Mouse (Mus musculus): ENCODE results near the gene Ythdf2. TPM values are rescaled to one million over a fixed set of nuclear protein-coding genes. Genes with fewer than 3 reads are reported as not detected.

Gene Ythdf2
- polyA plus RNA-seq, 1 experiment from 2014 or later = 52.6 TPM

DNA sequence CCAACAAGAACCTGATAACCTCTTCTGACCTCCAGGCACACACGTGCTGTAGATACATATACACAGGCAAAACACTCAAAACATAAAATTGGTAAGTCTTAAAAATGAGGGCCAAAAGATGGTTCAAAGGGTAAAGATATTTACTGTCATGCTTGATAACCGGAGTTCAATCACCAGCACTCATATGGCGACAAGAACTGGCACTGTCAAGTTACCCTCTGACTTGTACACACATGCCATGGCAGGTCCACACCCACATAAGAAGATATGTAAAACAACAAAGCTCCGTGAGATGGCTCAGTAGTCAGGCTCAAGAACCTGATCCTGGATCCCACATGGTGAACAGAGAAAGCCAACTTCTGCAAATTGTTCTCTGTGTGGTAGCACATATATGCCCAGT is 4.8 kb downstream of the Ythdf2 start:
- H3K4me3 ChIP-seq (ENCODE audit: low read depth, low read length) = no peak overlapping the region
- H3K9ac ChIP-seq (ENCODE audit: low read length) = no peak overlapping the region
- no peak overlapping the region for H3K4me2 ChIP-seq (replicated peaks; ENCODE audit: low read depth)
- H3K36me3 ChIP-seq (ENCODE audit: control insufficient read depth, insufficient read depth, low read length) = peaks cover 7% of the 10 kb centered on the region; the same call in 1 of the 2 replicates
- H3K4me1 ChIP-seq (replicated peaks; ENCODE audit: control insufficient read depth, insufficient read depth) = peaks cover 4% of the 10 kb centered on the region; the same call in 1 of the 2 replicates
- DNase-seq (ENCODE audit: low spot score) = no peak
- 66% methylated on average over 4 of the region's 4 CpGs for WGBS
- TF ChIP-seq CTCF (IDR thresholded peaks at IDR 0.05; ENCODE audit: low read depth) (no peak), EP300 (optimal IDR thresholded peaks at IDR 0.05) (no peak)
- no peak for ATAC-seq (ENCODE audit: low FRiP score, low TSS enrichment)
- no peaks in the 10 kb centered on the region for H3K27me3 ChIP-seq (ENCODE audit: control insufficient read depth, insufficient read depth, low read length)
- H3K27ac ChIP-seq (replicated peaks) = no peak overlapping the region
- no peaks in the 10 kb centered on the region for H3K9me3 ChIP-seq (ENCODE audit: control insufficient read depth, low read length)

DNA sequence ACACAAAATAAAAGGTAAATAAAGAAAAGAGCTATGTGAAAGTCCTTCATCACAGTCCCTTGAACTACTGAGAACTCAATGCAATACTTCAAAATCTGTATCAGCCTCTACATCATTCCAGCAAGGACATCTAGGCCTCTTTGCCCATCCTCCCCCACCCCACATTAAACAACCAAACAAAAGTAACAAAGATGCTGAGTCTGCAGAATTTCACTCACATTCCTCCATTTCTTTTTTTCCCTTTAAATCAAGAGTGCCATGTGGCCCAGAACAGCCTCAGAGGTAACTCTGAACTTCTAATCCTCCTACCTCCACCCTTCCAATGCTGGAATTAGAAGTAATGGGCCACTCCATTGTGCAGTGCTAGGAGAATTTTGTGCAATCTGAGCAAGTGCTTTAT is 13.3 kb downstream of the Ythdf2 start:
- no peaks in the 10 kb centered on the region for H3K9me3 ChIP-seq (ENCODE audit: control insufficient read depth, low read length)
- TF ChIP-seq EP300 (optimal IDR thresholded peaks at IDR 0.05) = no peak
- TF ChIP-seq CTCF (IDR thresholded peaks at IDR 0.05; ENCODE audit: low read depth) = no peak

DNA sequence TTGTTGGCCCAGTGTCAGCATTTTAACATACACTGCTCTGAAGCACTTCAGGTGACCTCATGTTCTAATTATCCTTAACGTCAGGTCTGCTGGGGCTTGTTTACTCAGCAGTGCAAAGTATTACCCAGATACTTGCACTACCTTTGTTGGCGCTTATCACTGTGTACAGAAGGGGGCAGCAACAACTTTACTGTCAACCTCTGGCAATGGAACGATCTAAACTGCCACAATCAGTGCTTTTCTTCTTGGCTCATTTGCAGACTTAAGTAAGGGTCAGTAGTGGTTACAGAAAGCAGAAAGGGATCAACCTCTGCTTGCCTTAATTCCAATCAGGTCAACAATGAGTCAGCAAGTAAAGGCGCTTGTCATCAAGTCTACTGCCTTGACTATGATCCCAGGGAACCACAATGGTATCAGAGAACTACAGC is 13.8 kb downstream of the Ythdf2 start:
- TF ChIP-seq CTCF (IDR thresholded peaks at IDR 0.05; ENCODE audit: low read depth) (peak; percentile 70), EP300 (optimal IDR thresholded peaks at IDR 0.05) (no peak)
- H3K9me3 ChIP-seq (ENCODE audit: control insufficient read depth, low read length) = no peaks in the 10 kb centered on the region
- H3K36me3 ChIP-seq (ENCODE audit: control insufficient read depth, insufficient read depth, low read length) = peaks cover 2% of the 10 kb centered on the region; the same call in 1 of the 2 replicates
- 31% methylated on average over 4 of the region's 4 CpGs for WGBS
- H3K27ac ChIP-seq (replicated peaks) = no peak overlapping the region
- peak; percentile 94 for ATAC-seq (ENCODE audit: low FRiP score, low TSS enrichment)
- H3K4me1 ChIP-seq (replicated peaks; ENCODE audit: control insufficient read depth, insufficient read depth) = peaks cover 2% of the 10 kb centered on the region; the same call in 1 of the 2 replicates
- no peak overlapping the region for H3K4me2 ChIP-seq (replicated peaks; ENCODE audit: low read depth)
- peak; percentile 64 for DNase-seq (ENCODE audit: low spot score)
- no peak overlapping the region for H3K4me3 ChIP-seq (ENCODE audit: low read depth, low read length)
- no peak overlapping the region for H3K9ac ChIP-seq (ENCODE audit: low read length)
- no peaks in the 10 kb centered on the region for H3K27me3 ChIP-seq (ENCODE audit: control insufficient read depth, insufficient read depth, low read length)

More for the DNA sequence above, 13.3 kb downstream of the Ythdf2 start:
- Histone ChIP-seq H3K36me3 (ENCODE audit: control insufficient read depth, insufficient read depth, low read length) (peaks cover 2% of the 10 kb centered on the region; the same call in 1 of the 2 replicates), H3K27me3 (ENCODE audit: control insufficient read depth, insufficient read depth, low read length) (no peaks in the 10 kb centered on the region), H3K4me2 (replicated peaks; ENCODE audit: low read depth) (no peak overlapping the region), H3K4me1 (replicated peaks; ENCODE audit: control insufficient read depth, insufficient read depth) (peaks cover 2% of the 10 kb centered on the region; the same call in 1 of the 2 replicates), H3K4me3 (ENCODE audit: low read depth, low read length) (no peak overlapping the region), H3K27ac (replicated peaks) (no peak overlapping the region), H3K9ac (ENCODE audit: low read length) (no peak overlapping the region)
- ATAC-seq (ENCODE audit: low FRiP score, low TSS enrichment) (no peak), DNase-seq (ENCODE audit: low spot score) (no peak)

DNA sequence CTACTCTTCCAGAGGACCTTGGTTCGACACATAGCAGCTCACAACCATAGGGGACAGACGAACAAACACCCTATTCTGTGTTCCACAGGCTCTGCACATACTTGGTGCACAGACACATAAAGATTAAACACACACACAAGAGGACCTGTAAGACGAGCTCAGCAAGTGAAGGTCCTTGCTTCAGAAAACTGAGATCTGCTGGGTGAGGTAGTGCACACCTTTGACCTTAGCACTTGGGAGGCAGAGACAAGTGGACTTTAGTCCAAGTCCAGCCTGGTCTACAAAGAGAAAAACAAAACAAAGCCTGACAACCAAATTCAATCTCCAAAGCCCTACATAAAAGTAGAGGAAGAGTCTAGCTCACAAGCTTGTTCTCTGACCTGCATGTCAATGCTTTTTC is 17.1 kb downstream of the Ythdf2 start:
- ATAC-seq (ENCODE audit: low FRiP score, low TSS enrichment) (no peak), DNase-seq (ENCODE audit: low spot score) (no peak)
- Histone ChIP-seq H3K27me3 (ENCODE audit: control insufficient read depth, insufficient read depth, low read length) (no peaks in the 10 kb centered on the region), H3K4me3 (ENCODE audit: low read depth, low read length) (no peak overlapping the region), H3K36me3 (ENCODE audit: control insufficient read depth, insufficient read depth, low read length) (no peaks in the 10 kb centered on the region), H3K9me3 (ENCODE audit: control insufficient read depth, low read length) (no peaks in the 10 kb centered on the region), H3K4me1 (replicated peaks; ENCODE audit: control insufficient read depth, insufficient read depth) (peaks cover 2% of the 10 kb centered on the region; the same call in 1 of the 2 replicates), H3K9ac (ENCODE audit: low read length) (no peak overlapping the region), H3K27ac (replicated peaks) (no peak overlapping the region), H3K4me2 (replicated peaks; ENCODE audit: low read depth) (no peak overlapping the region)
- TF ChIP-seq EP300 (optimal IDR thresholded peaks at IDR 0.05) (no peak), CTCF (IDR thresholded peaks at IDR 0.05; ENCODE audit: low read depth) (no peak)
- WGBS = 68% methylated on average over 3 of the region's 3 CpGs

DNA sequence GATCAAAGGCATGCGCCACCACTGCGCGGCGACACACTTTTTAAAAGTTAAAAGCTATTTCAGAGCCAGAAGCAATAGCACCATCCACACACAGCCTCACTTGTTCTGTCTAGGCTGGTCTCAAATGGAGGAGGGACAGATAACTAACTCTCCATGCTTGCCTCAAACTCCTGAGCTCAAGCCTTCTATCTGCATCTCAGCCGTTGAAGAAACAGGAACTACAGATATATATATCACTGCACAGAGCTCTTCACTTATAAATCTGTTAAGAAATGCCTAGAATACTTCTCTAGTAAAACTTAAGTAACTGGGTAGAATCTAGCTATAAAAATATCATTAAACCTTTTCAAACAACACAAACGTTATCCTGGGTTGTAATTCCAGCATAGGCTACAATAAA is 17.7 kb downstream of the Ythdf2 start:
- Histone ChIP-seq H3K4me1 (replicated peaks; ENCODE audit: control insufficient read depth, insufficient read depth) (peaks cover 2% of the 10 kb centered on the region; the same call in 1 of the 2 replicates), H3K9ac (ENCODE audit: low read length) (no peak overlapping the region), H3K4me2 (replicated peaks; ENCODE audit: low read depth) (no peak overlapping the region), H3K9me3 (ENCODE audit: control insufficient read depth, low read length) (no peaks in the 10 kb centered on the region), H3K27ac (replicated peaks) (no peak overlapping the region), H3K36me3 (ENCODE audit: control insufficient read depth, insufficient read depth, low read length) (no peaks in the 10 kb centered on the region), H3K4me3 (ENCODE audit: low read depth, low read length) (no peak overlapping the region), H3K27me3 (ENCODE audit: control insufficient read depth, insufficient read depth, low read length) (no peaks in the 10 kb centered on the region)
- 91% methylated on average over 6 of the region's 6 CpGs for WGBS
- DNase-seq (ENCODE audit: low spot score) = no peak
- ATAC-seq (ENCODE audit: low FRiP score, low TSS enrichment) = no peak
- no peak for TF ChIP-seq CTCF (IDR thresholded peaks at IDR 0.05; ENCODE audit: low read depth)
- no peak for TF ChIP-seq EP300 (optimal IDR thresholded peaks at IDR 0.05)

DNA sequence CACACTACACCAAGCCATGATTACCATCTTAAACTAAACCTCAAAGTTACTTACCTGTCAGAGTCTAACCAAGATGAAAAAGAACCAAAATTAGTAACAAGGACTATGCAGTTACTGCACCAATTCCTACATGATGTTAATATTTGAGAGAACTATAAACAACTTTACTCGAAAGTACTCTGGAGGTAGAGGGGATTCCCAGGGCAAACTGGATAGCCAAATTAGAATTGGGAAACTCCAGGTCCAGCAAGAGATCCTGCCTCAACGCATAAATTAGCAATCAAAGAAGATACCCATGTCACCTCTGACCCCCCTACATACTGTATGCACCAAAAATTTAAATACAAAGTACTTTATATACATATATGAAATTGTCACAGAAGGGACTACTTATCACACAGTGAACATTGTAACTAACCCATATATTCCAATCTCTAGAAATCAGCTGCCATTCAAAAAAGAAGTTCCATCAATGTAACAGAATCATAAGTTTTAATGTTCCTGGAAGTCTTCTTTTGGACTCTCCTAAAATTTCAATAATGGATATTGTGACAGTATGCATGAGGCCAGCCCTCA is 24.2 kb downstream of the Ythdf2 start:
- no peaks in the 10 kb centered on the region for H3K27me3 ChIP-seq (ENCODE audit: control insufficient read depth, insufficient read depth, low read length)
- 82% methylated on average over 2 of the region's 2 CpGs for WGBS
- ATAC-seq (ENCODE audit: low FRiP score, low TSS enrichment) = no peak
- H3K4me3 ChIP-seq (ENCODE audit: low read depth, low read length) = no peak overlapping the region
- DNase-seq (ENCODE audit: low spot score) = no peak
- no peaks in the 10 kb centered on the region for H3K9me3 ChIP-seq (ENCODE audit: control insufficient read depth, low read length)
- no peak overlapping the region for H3K27ac ChIP-seq (replicated peaks)
- H3K9ac ChIP-seq (ENCODE audit: low read length) = no peak overlapping the region
- H3K36me3 ChIP-seq (ENCODE audit: control insufficient read depth, insufficient read depth, low read length) = peaks cover 5% of the 10 kb centered on the region; the same call in 1 of the 2 replicates
- no peaks in the 10 kb centered on the region for H3K4me1 ChIP-seq (replicated peaks; ENCODE audit: control insufficient read depth, insufficient read depth)
- no peak overlapping the region for H3K4me2 ChIP-seq (replicated peaks; ENCODE audit: low read depth)
- TF ChIP-seq EP300 (optimal IDR thresholded peaks at IDR 0.05) = no peak
- TF ChIP-seq CTCF (IDR thresholded peaks at IDR 0.05; ENCODE audit: low read depth) = no peak
